Mouse (Mus musculus): ENCODE measurements around the gene Tmcc1.

DNA sequence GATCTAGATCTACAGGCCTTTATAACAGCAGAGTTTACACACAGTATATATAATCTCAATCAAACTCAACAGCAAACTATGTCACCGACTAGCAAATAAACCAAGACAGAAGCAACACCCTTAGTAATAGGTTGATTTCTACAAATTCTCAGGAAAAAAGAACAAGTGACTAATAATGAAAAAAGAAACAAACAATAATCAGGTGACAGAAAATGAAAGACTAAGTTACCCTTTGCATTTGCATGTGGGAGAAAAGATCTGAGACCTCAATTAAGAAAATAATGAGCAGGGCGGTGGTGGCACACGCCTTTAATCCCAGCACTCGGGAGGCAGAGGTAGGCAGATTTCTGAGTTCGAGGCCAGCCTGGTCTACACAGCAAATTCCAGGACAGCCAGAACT, 9.8 kb downstream of the Tmcc1 start:
- TF ChIP-seq POLR2A (IDR thresholded peaks at IDR 0.05; ENCODE audit: control insufficient read depth, low read depth, low read length) (no peak), CTCF (IDR thresholded peaks at IDR 0.05; ENCODE audit: control insufficient read depth, insufficient read depth, insufficient replicate concordance, low read depth, low read length) (no peak)

Measured in testis, adult 2 months (tissue).